Mouse (Mus musculus): ENCODE data around the gene Lrrc4c. TPM values are rescaled to one million over a fixed set of nuclear protein-coding genes. Genes with fewer than 3 reads are reported as not detected.

Gene Lrrc4c
- polyA plus RNA-seq, 1 experiment = not detected

- TF ChIP-seq CTCF (IDR thresholded peaks at IDR 0.05; ENCODE audit: low read depth, low read length) (no peak), EP300 (IDR thresholded peaks at IDR 0.05; ENCODE audit: insufficient read depth, low read depth, low read length) (no peak)
- Histone ChIP-seq H3K4me3 (ENCODE audit: low read depth, low read length) (no peak overlapping the region), H3K9ac (ENCODE audit: low read depth, poor library complexity, severe bottlenecking) (no peak overlapping the region), H3K27ac (ENCODE audit: insufficient read depth, low read length) (no peak overlapping the region), H3K4me1 (ENCODE audit: control insufficient read depth, insufficient read depth, low read length) (no peaks in the 10 kb centered on the region), H3K36me3 (ENCODE audit: control insufficient read depth, insufficient read depth, low read length, poor library complexity, severe bottlenecking) (no peaks in the 10 kb centered on the region), H3K9me3 (replicated peaks; ENCODE audit: control insufficient read depth, insufficient read depth, low read length, poor library complexity, severe bottlenecking) (no peaks in the 10 kb centered on the region), H3K27me3 (ENCODE audit: control insufficient read depth, insufficient read depth, low read length, poor library complexity, severe bottlenecking) (no peaks in the 10 kb centered on the region)
These were observed 396.6 kb downstream of the Lrrc4c start for GRCm38 (mm10) chr2:96714561-96714960.

- Histone ChIP-seq H3K9ac (ENCODE audit: low read depth, poor library complexity, severe bottlenecking) (no peak overlapping the region), H3K9me3 (replicated peaks; ENCODE audit: control insufficient read depth, insufficient read depth, low read length, poor library complexity, severe bottlenecking) (no peaks in the 10 kb centered on the region), H3K4me3 (ENCODE audit: low read depth, low read length) (no peak overlapping the region), H3K36me3 (ENCODE audit: control insufficient read depth, insufficient read depth, low read length, poor library complexity, severe bottlenecking) (no peaks in the 10 kb centered on the region), H3K4me1 (ENCODE audit: control insufficient read depth, insufficient read depth, low read length) (no peaks in the 10 kb centered on the region), H3K27ac (ENCODE audit: insufficient read depth, low read length) (no peak overlapping the region), H3K27me3 (ENCODE audit: control insufficient read depth, insufficient read depth, low read length, poor library complexity, severe bottlenecking) (no peaks in the 10 kb centered on the region)
- no peak for TF ChIP-seq EP300 (IDR thresholded peaks at IDR 0.05; ENCODE audit: insufficient read depth, low read depth, low read length)
- no peak for TF ChIP-seq POLR2A (IDR thresholded peaks at IDR 0.05; ENCODE audit: insufficient read depth, low read length)
- no peak for TF ChIP-seq CTCF (IDR thresholded peaks at IDR 0.05; ENCODE audit: low read depth, low read length)
These were observed 399.4 kb downstream of the Lrrc4c start for GRCm38 (mm10) chr2:96717353-96717752.

- no peaks in the 10 kb centered on the region for H3K36me3 ChIP-seq (ENCODE audit: control insufficient read depth, insufficient read depth, low read length, poor library complexity, severe bottlenecking)
- TF ChIP-seq POLR2A (IDR thresholded peaks at IDR 0.05; ENCODE audit: insufficient read depth, low read length) (no peak), EP300 (IDR thresholded peaks at IDR 0.05; ENCODE audit: insufficient read depth, low read depth, low read length) (no peak), CTCF (IDR thresholded peaks at IDR 0.05; ENCODE audit: low read depth, low read length) (no peak)
These were observed 405.4 kb downstream of the Lrrc4c start for GRCm38 (mm10) chr2:96723395-96723794.

GRCm38 (mm10) chr2:96736081-96736480 lies 418.1 kb downstream of the Lrrc4c start:
- Histone ChIP-seq H3K27ac (ENCODE audit: insufficient read depth, low read length) (no peak overlapping the region), H3K9ac (ENCODE audit: low read depth, poor library complexity, severe bottlenecking) (no peak overlapping the region), H3K36me3 (ENCODE audit: control insufficient read depth, insufficient read depth, low read length, poor library complexity, severe bottlenecking) (no peaks in the 10 kb centered on the region), H3K4me1 (ENCODE audit: control insufficient read depth, insufficient read depth, low read length) (no peaks in the 10 kb centered on the region), H3K4me3 (ENCODE audit: low read depth, low read length) (no peak overlapping the region), H3K27me3 (ENCODE audit: control insufficient read depth, insufficient read depth, low read length, poor library complexity, severe bottlenecking) (no peaks in the 10 kb centered on the region), H3K9me3 (replicated peaks; ENCODE audit: control insufficient read depth, insufficient read depth, low read length, poor library complexity, severe bottlenecking) (no peaks in the 10 kb centered on the region)
- TF ChIP-seq EP300 (IDR thresholded peaks at IDR 0.05; ENCODE audit: insufficient read depth, low read depth, low read length) (no peak), POLR2A (IDR thresholded peaks at IDR 0.05; ENCODE audit: insufficient read depth, low read length) (no peak)

More at GRCm38 (mm10) chr2:96723395-96723794, 405.4 kb downstream of the Lrrc4c start:
- no peaks in the 10 kb centered on the region for H3K9me3 ChIP-seq (replicated peaks; ENCODE audit: control insufficient read depth, insufficient read depth, low read length, poor library complexity, severe bottlenecking)
- H3K27ac ChIP-seq (ENCODE audit: insufficient read depth, low read length) = no peak overlapping the region
- H3K9ac ChIP-seq (ENCODE audit: low read depth, poor library complexity, severe bottlenecking) = no peak overlapping the region
- no peak overlapping the region for H3K4me3 ChIP-seq (ENCODE audit: low read depth, low read length)
- no peaks in the 10 kb centered on the region for H3K4me1 ChIP-seq (ENCODE audit: control insufficient read depth, insufficient read depth, low read length)
- no peaks in the 10 kb centered on the region; the same call in 1 of the 2 replicates for H3K27me3 ChIP-seq (ENCODE audit: control insufficient read depth, insufficient read depth, low read length, poor library complexity, severe bottlenecking)

GRCm38 (mm10) chr2:96755066-96755465 lies 437.1 kb downstream of the Lrrc4c start:
- H3K4me3 ChIP-seq (ENCODE audit: low read depth, low read length) = no peak overlapping the region
- no peak overlapping the region for H3K27ac ChIP-seq (ENCODE audit: insufficient read depth, low read length)
- H3K9ac ChIP-seq (ENCODE audit: low read depth, poor library complexity, severe bottlenecking) = no peak overlapping the region
- TF ChIP-seq CTCF (IDR thresholded peaks at IDR 0.05; ENCODE audit: low read depth, low read length) (no peak), POLR2A (IDR thresholded peaks at IDR 0.05; ENCODE audit: insufficient read depth, low read length) (no peak), EP300 (IDR thresholded peaks at IDR 0.05; ENCODE audit: insufficient read depth, low read depth, low read length) (no peak)
- H3K27me3 ChIP-seq (ENCODE audit: control insufficient read depth, insufficient read depth, low read length, poor library complexity, severe bottlenecking) = no peaks in the 10 kb centered on the region
- no peaks in the 10 kb centered on the region for H3K4me1 ChIP-seq (ENCODE audit: control insufficient read depth, insufficient read depth, low read length)
- no peaks in the 10 kb centered on the region for H3K36me3 ChIP-seq (ENCODE audit: control insufficient read depth, insufficient read depth, low read length, poor library complexity, severe bottlenecking)
- no peaks in the 10 kb centered on the region for H3K9me3 ChIP-seq (replicated peaks; ENCODE audit: control insufficient read depth, insufficient read depth, low read length, poor library complexity, severe bottlenecking)

- no peak overlapping the region for H3K4me3 ChIP-seq (ENCODE audit: low read depth, low read length)
- no peaks in the 10 kb centered on the region for H3K4me1 ChIP-seq (ENCODE audit: control insufficient read depth, insufficient read depth, low read length)
- no peaks in the 10 kb centered on the region for H3K36me3 ChIP-seq (ENCODE audit: control insufficient read depth, insufficient read depth, low read length, poor library complexity, severe bottlenecking)
- no peaks in the 10 kb centered on the region for H3K9me3 ChIP-seq (replicated peaks; ENCODE audit: control insufficient read depth, insufficient read depth, low read length, poor library complexity, severe bottlenecking)
- no peak overlapping the region for H3K9ac ChIP-seq (ENCODE audit: low read depth, poor library complexity, severe bottlenecking)
- H3K27ac ChIP-seq (ENCODE audit: insufficient read depth, low read length) = no peak overlapping the region
- TF ChIP-seq CTCF (IDR thresholded peaks at IDR 0.05; ENCODE audit: low read depth, low read length) = no peak
- TF ChIP-seq EP300 (IDR thresholded peaks at IDR 0.05; ENCODE audit: insufficient read depth, low read depth, low read length) = no peak
- no peak for TF ChIP-seq POLR2A (IDR thresholded peaks at IDR 0.05; ENCODE audit: insufficient read depth, low read length)
- H3K27me3 ChIP-seq (ENCODE audit: control insufficient read depth, insufficient read depth, low read length, poor library complexity, severe bottlenecking) = no peaks in the 10 kb centered on the region
These were observed 439.7 kb downstream of the Lrrc4c start for GRCm38 (mm10) chr2:96757701-96758100.

All from ES-Bruce4 (cell line).